Mouse (Mus musculus) gastrocnemius, adult 8-10 months (tissue): ENCODE data around the gene Gm5901. TPM values are rescaled to one million over a fixed set of nuclear protein-coding genes. Genes with fewer than 3 reads are reported as not detected.
A peak's percentile ranks its signal among the peaks of the same experiment; 100 is the strongest.
"Not testable (repeated sequence)": the region's sequence is repeated elsewhere in the genome, so short reads cannot be mapped to it uniquely, and the experiment has no call there.

Experiments used
- DNase-seq, 2 experiments: peaks; one replicate each; pipeline ENCODE4 v3.0.0; 2022; ENCODE audit warnings: low spot score in 2 of 2
- total RNA-seq, 4 experiments: library from RNA; stranded (reverse); gene quantifications; 2 replicates each; pipeline ENCODE4 v1.2.4; 2022

Gene Gm5901
- not detected for total RNA-seq

DNA sequence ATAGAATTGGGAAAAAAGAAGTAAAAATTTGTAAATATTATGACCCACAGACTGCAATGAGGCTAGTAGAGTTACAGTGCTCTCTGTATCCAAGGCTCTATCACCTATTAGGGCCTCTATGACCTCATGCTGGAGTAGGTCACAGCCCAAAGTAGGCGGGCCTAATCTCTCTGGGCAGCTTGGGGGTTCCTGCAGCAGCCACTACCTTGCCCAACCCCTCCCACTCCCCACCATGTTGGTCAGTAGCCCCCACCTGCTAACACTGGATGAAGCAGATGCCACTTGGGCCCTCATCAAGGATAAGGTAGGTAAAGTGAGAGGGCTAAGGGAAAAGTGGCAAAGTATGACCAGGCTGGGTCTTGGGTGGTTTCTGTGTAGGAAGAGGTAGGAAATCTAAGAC lies at the start of gene Gm5901:
TSS of gene Gm5901 (plus strand) at position 173 of the 400 bp plus-strand sequence.
- DNase-seq, result no peak

- DNase-seq, result no peak
Measured at GRCm38 (mm10) chr7:105325302-105325701, 49.5 kb upstream of the Gm5901 start.

GRCm38 (mm10) chr7:105334004-105334403 lies 40.8 kb upstream of the Gm5901 start, which contains the start of gene Olfr690:
Olfr690 (minus strand) TSS chr7:105334104.
- DNase-seq, result no peak

- no peak for DNase-seq
Measured at GRCm38 (mm10) chr7:105342170-105342569, 32.7 kb upstream of the Gm5901 start, which contains the start of gene Olfr691. Olfr691 (minus strand) TSS chr7:105342270.

DNA sequence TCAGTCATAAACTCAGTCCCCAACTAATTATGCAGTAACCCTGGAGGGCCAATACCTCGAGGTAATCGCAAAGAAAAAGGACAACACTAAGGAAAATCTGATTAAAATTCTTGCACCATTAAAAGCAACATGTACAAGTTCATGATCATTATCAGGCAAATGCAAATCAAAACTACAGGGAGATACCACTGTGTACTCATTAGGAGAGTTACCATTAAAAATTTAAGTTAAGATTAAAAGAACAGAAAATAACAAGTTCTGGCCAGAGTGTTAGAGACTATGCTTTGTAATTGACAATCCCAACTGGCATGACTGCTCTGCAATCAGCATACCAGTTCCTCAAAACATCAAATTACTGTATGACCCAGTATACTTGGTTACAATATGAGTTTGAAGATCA lies 32.1 kb upstream of the Gm5901 start:
- DNase-seq, result no peak

GRCm38 (mm10) chr7:105356064-105356463 lies 18.8 kb upstream of the Gm5901 start:
- DNase-seq, result not testable (repeated sequence)

GRCm38 (mm10) chr7:105356487-105356886 lies 18.4 kb upstream of the Gm5901 start:
- not testable (repeated sequence) for DNase-seq

DNA sequence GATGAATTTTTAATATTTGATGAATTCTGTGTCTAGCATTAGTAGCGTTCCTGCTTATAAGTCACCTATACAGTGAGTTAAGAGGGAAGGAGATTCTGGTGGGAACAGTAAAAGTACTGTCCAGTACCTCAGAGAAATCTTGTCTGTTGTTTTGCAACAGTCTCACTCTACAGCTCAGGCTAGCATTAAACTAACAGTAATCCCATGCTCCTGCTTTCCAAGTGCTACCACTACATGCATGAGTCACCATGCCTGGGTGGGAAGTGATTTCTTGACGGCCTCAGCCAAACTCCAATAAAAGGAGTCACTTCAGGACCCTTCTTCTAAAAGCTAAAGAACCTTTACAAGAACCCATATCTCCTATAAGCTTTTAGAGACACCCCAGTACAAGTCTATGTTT lies 13.1 kb upstream of the Gm5901 start:
- DNase-seq, result no peak

GRCm38 (mm10) chr7:105367268-105367667 lies 7.6 kb upstream of the Gm5901 start:
- DNase-seq, result no peak

GRCm38 (mm10) chr7:105367930-105368329 lies 6.9 kb upstream of the Gm5901 start, which contains the start of gene Olfr692:
Olfr692 (plus strand) TSS chr7:105368230.
- no peak for DNase-seq

DNA sequence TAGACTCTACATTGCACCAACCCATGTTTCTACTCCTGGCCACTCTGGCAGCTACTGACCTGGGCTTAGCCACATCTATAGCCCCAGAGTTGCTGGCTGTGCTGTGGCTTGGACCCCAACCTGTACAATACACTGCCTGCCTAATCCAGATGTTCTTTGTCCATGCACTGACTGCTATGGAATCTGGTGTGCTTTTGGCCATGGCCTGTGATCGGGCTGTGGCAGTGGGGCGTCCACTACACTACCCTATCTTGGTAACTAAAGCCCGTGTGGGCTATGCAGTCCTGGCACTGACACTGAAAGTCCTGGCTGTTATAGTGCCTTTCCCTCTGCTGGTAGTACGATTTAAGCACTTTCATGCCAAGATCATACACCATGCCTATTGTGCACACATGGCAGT lies 6.3 kb upstream of the Gm5901 start:
- no peak for DNase-seq

GRCm38 (mm10) chr7:105372912-105373311 lies 1.9 kb upstream of the Gm5901 start:
- DNase-seq, result no peak

DNA sequence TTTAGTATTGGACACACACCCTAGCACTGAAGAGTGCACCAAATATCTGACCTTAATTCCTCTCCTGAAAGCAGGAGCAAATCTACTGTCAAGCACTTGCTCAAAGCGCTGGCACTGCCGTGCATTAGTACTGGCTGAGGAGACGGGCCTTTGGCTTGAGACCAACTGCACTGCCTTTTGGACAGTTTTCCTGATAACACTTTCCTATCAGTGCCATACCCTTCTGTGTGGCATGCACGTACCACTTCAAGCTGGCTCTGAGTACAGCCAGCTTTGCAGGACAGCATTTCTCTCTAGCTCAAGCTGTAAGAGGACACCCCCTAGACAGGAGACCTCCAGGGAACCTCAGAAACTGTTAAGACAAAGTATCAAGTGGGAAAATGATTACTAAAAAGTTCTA lies 1.3 kb upstream of the Gm5901 start:
- DNase-seq, result no peak

GRCm38 (mm10) chr7:105373976-105374375 lies 862 bp upstream of the Gm5901 start:
- DNase-seq, result no peak

GRCm38 (mm10) chr7:105380329-105380728 lies 5.5 kb downstream of the Gm5901 start:
- no peak for DNase-seq

DNA sequence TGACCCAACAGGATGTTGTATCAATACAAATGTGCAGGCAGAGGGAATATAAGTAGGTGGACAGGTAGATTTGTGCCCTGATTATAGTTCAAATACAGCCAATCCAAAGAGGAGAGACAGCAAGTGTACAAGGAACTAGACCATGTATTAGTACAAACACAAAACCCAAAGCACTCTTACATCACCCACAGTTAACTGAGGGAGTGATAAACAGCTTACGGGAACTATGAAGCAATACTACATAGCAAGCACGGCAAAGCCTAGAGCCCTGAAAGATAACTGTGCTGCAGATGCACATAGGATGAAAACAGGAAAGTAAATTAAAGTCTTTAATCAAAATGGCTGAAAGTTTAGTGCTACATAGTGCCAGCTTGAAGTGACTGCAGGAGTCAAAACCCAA lies 12.9 kb downstream of the Gm5901 start:
- DNase-seq, result no peak

DNA sequence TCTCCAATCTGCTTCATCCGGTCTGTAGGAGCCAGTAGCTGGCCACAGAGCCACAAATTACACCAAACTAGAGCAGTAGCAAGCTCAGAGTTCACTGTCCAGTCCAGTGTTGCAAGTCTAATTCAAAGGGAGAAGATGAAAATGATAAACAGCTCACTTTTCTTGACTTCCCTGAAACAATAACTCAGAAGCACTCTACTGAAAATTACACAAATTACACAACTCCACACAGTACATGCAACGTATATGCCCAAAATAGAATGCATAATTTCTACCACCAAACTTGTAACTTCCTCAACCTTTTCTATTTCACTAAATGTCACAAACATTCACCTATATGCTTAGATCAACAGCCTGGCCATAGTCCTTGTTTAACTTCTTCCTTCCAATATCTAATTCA lies 15.4 kb downstream of the Gm5901 start:
- DNase-seq, result no peak

DNA sequence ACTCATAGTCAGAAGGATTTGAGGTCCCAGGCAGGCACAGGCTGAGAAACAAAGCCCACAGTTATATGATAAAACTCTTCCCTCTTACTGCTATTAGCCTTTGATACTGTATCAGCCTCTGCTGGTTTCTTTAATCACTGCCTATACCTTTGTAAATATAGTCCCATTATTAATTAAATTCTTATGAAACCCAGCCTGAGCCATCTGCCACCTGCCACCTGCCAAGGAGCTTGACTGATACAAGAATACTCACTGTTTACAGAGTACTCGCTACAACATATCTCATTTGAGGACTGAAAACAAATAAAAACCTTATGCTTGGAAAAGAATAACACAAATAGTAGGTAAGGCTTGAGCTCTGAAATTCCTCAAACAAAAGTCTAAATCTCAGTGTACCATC lies 19.8 kb downstream of the Gm5901 start:
- DNase-seq, result no peak

DNA sequence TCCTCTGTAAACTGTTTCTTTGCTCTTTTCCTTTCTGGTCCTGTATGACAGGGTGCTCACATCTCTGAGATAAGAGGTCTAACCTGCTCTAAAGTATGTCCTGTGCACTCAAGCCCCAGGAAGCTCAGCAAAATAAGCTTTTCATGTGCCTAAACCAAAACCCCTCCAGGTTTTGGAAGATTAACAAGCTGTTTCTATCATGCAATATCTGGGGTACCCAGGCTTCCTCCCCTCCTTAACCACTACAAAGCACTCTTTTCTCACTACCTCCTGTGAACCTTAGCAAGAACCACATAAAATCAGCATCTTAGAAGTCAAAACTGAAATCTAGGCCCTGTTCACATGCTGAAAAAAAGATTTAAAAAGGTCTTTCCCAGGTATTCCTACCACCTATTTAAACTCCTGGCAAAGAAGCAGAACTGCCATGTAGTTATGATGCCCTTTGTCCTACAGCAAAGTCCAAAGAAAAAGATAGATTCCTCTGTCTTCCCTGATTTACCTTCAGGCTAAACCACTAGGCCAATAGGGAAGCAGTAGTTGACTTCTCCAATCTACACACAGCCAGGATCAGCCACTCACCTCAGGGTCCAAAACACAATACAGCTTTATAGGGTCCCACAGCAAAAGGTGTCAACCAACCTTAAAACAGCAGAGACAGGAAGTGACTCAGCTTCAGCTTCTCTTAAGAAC lies 20.4 kb downstream of the Gm5901 start:
- DNase-seq, result no peak

DNA sequence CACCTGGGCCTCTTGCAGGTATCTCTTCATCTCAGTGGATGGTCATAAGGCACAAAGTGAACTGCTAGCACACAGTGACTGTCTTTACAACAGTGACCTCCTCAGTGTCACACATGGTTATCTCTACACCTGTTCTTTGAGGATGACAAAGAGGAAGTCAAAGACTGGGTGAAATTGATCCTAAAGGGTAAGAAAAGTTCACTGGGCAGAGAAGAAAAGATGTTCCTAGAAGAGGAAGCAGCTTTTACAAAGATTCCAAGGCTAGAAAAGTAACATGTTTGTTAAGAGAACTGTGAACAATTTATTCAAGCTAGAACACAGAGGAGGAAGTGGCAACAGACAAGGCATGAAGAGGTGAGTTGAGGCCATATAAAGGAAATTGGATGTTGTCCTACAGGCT lies 21.3 kb downstream of the Gm5901 start:
- no peak for DNase-seq

DNA sequence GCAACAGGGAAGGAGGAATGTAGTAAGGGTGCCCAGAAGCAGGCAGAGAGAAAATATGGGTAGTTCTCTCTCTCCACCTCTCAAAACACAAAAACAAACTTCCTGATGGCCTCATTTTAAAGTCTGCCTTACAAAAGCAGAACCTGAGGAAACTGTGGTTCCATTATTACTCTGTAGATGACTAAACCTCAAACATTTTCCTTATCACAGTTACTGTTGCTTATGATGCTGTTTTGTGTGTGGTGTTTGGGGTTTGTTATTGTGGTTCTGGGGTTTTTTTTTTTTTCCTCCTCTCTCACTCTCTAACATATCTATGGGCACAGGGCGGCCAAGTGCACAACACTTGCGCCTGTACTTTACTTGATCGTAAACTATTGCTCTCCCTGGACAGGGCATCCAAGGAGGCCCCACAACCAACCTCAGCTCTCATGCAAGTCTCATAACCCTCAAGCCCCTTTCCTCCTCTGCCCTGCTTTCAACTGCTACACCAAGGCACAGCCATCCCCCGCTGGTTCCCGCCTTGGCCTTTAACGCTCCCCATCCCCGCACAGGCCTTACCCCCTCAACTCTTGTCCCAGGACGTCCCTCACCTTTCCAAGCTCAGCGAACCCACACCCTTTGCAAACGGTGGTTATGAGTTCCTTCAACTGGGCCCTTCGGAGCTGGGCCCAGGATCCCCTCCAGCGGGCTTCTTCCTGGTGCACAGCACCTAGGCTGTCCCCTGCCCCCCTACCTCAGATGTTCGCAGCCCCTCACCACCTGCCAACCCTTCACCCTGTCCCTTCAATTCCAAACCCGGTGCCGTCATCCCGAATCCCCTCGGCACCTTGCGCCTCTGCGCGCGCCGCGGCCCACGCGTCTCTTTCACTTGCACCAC lies 24.5 kb downstream of the Gm5901 start:
- DNase-seq, result no peak

DNA sequence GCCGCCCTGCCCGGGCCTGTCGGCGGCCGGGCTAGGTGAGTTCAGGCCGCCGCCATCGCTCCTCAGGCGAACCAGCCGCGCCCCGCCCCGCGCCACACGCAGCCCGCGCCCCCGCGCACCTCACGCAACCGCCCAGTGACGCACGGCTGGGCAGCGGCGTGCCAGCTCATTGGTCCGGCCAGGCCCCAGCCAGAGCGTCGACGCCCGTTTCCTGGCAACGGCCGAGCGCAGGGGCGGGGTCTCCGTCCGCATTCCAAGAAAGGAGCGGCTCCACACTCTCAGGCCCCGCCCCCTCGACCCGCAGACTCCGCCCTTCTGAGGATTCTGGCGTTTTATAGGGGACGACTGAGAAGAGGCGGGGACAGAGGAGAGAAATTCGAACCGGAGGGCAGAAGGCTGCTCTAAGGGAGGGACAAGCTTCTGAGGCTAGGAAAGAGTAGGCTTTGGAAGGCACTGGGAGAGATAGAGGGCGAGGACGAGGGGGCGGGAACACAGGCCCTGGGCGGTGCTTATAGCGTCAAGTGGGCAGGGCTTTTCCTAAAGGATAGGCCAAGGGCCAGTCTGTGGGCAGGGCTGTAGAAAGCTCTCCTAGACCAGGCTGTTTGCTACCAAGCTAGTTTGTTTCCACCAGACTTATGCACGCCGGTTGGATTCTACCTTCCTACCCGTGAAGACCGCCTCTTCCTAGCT lies 25.2 kb downstream of the Gm5901 start, which contains the start of gene Fam160a2:
TSS of gene Fam160a2 (minus strand) at position 120 of the 690 bp plus-strand sequence.
- DNase-seq, result peak; percentile 99
